Mouse (Mus musculus): ENCODE data around the gene Ptk7. TPM values are rescaled to one million over a fixed set of nuclear protein-coding genes. Genes with fewer than 3 reads are reported as not detected.

Gene Ptk7
- polyA plus RNA-seq, 1 experiment from 2014 or later: 25.9 TPM

DNA sequence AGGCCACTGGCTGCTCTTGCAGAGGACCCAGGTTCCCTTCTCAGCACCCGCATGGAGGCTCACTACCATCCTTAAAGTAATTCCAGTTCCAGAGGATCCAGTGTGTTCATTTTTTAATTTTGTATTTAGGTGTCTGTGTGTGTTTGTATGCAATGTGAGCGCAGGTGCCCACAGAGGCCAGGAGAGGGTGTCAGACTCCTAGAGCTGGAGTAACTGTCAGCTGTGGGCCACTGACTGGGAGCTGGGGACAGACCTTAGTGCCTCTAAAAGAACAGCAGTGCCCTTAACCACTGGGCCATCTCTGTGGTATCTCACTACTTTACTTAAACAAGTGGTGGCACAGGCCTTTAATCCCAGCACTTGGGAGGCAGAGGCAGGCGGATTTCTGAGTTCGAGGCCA, 26.1 kb downstream of the Ptk7 start:
- H3K4me2 ChIP-seq (ENCODE audit: low read length): no peak overlapping the region
- H3K4me1 ChIP-seq (ENCODE audit: control insufficient read depth, insufficient read depth, low read depth, low read length): peaks cover 7% of the 10 kb centered on the region; the same call in 1 of the 2 replicates
- no peaks in the 10 kb centered on the region for H3K9me3 ChIP-seq (ENCODE audit: control insufficient read depth, low read length)
- no peak overlapping the region for H3K9ac ChIP-seq (ENCODE audit: low read depth, low read length)
- no peak for ATAC-seq
- no peak overlapping the region for H3K4me3 ChIP-seq (ENCODE audit: low read length)
- 97% methylated on average over 4 of the region's 4 CpGs for WGBS
- no peak overlapping the region for H3K27ac ChIP-seq (ENCODE audit: low read depth, low read length)
- no peaks in the 10 kb centered on the region for H3K27me3 ChIP-seq (replicated peaks; ENCODE audit: control insufficient read depth, insufficient read depth, low read length)
- H3K36me3 ChIP-seq (ENCODE audit: control insufficient read depth, insufficient read depth, low read length): no peaks in the 10 kb centered on the region

DNA sequence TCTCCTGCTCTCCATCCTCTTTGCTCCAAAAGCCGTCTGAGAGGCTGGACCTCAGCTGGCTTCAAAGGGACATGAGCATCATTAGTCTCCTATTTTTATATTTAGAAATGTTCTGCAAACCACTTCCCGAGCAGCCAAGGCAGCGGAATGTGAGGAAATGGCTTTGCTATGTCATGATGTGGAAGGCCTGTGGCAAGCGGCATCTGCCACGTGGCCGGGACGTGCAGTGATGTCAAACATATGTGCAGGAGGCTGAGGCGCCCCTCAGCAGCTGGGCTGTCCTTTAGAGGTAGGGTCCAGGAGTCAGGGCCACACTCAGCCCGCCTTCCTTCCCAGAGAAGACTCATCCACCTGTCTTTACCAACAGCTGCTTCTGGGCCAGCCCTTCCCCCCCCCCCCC, 27.1 kb downstream of the Ptk7 start:
- 81% methylated on average over 9 of the region's 9 CpGs for WGBS
- H3K27ac ChIP-seq (ENCODE audit: low read depth, low read length): no peak overlapping the region
- no peak overlapping the region for H3K4me2 ChIP-seq (ENCODE audit: low read length)
- H3K9ac ChIP-seq (ENCODE audit: low read depth, low read length): no peak overlapping the region
- peaks cover 7% of the 10 kb centered on the region; the same call in 1 of the 2 replicates for H3K4me1 ChIP-seq (ENCODE audit: control insufficient read depth, insufficient read depth, low read depth, low read length)
- no peaks in the 10 kb centered on the region for H3K27me3 ChIP-seq (replicated peaks; ENCODE audit: control insufficient read depth, insufficient read depth, low read length)
- H3K9me3 ChIP-seq (ENCODE audit: control insufficient read depth, low read length): no peaks in the 10 kb centered on the region
- 0 out of 2 replicates have a peak, but pooled peaks cover 2% of the 10 kb centered on the region for H3K36me3 ChIP-seq (ENCODE audit: control insufficient read depth, insufficient read depth, low read length)
- no peak for ATAC-seq
- H3K4me3 ChIP-seq (ENCODE audit: low read length): no peak overlapping the region

DNA sequence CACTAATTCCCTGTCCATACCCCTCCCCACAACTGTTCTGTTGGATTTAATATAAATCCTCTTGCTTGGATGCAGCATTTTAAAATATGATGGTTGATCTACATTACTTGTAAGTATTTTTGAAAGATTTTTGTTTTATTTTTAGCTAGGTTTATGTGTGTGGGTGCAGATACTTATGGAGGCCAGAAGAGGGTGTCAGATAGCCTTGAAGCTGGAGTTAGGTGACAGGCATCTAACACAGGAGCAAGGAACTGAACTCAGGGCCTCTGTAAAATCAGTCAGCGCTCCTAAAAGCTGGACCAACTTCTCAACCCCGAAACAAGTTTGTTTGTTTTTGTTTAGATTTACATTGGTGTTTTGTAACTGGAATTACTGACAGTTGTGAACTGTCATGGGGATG, 28.7 kb downstream of the Ptk7 start:
- Histone ChIP-seq H3K27me3 (replicated peaks; ENCODE audit: control insufficient read depth, insufficient read depth, low read length) (no peaks in the 10 kb centered on the region), H3K4me1 (ENCODE audit: control insufficient read depth, insufficient read depth, low read depth, low read length) (peaks cover 7% of the 10 kb centered on the region; the same call in 1 of the 2 replicates), H3K9ac (ENCODE audit: low read depth, low read length) (no peak overlapping the region), H3K9me3 (ENCODE audit: control insufficient read depth, low read length) (no peaks in the 10 kb centered on the region), H3K27ac (ENCODE audit: low read depth, low read length) (no peak overlapping the region), H3K4me2 (ENCODE audit: low read length) (no peak overlapping the region), H3K36me3 (ENCODE audit: control insufficient read depth, insufficient read depth, low read length) (0 out of 2 replicates have a peak, but pooled peaks cover 4% of the 10 kb centered on the region), H3K4me3 (ENCODE audit: low read length) (no peak overlapping the region)
- ATAC-seq: no peak
- WGBS: 93% methylated on average over 2 of the region's 2 CpGs

DNA sequence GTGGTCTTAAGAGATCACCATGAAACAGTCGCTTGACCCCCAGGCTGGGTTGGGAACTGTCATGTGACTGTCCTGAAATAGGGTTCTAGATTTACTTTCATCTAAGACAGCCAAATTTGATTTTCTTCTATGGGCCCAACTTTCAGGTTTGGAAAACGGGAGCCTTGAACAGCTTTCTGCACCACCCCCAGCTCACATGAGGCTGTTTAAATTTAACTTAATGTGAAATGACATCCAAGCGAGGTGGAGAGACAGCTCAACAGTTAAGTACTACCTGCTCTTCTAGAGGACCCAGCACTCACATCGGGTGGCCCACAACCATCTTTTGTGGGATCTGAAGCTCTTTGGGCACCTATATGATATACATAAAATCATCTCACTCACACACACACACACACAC, 30.3 kb downstream of the Ptk7 start:
- H3K9ac ChIP-seq (ENCODE audit: low read depth, low read length): no peak overlapping the region
- no peaks in the 10 kb centered on the region for H3K9me3 ChIP-seq (ENCODE audit: control insufficient read depth, low read length)
- H3K36me3 ChIP-seq (ENCODE audit: control insufficient read depth, insufficient read depth, low read length): 0 out of 2 replicates have a peak, but pooled peaks cover 4% of the 10 kb centered on the region
- WGBS: 82% methylated on average over 4 of the region's 4 CpGs
- no peaks in the 10 kb centered on the region for H3K4me1 ChIP-seq (ENCODE audit: control insufficient read depth, insufficient read depth, low read depth, low read length)
- no peak overlapping the region for H3K4me3 ChIP-seq (ENCODE audit: low read length)
- H3K27ac ChIP-seq (ENCODE audit: low read depth, low read length): no peak overlapping the region
- H3K27me3 ChIP-seq (replicated peaks; ENCODE audit: control insufficient read depth, insufficient read depth, low read length): no peaks in the 10 kb centered on the region
- no peak overlapping the region for H3K4me2 ChIP-seq (ENCODE audit: low read length)
- no peak for ATAC-seq

DNA sequence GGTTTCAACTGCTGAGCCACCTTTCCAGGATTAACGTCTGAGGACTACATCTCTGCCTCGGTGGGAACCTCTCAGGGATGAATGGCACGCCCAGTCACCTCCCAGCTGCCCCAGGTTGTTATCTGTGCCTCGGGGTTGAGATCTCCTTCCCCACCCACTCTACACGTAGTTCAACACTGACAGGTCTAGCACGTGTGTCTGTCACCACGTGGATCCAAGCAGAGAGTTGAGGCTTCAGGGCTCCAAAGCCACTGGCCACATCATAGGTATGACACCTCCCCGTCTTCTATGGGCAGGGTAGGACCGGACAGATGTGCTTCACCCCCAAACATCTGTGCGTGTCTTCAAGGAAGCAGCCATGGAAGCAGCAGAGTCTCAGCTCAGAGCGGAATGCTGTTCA, 31.3 kb downstream of the Ptk7 start:
- Histone ChIP-seq H3K4me1 (ENCODE audit: control insufficient read depth, insufficient read depth, low read depth, low read length) (peaks cover 3% of the 10 kb centered on the region), H3K4me2 (ENCODE audit: low read length) (no peak overlapping the region), H3K27ac (ENCODE audit: low read depth, low read length) (no peak overlapping the region), H3K9me3 (ENCODE audit: control insufficient read depth, low read length) (no peaks in the 10 kb centered on the region), H3K9ac (ENCODE audit: low read depth, low read length) (no peak overlapping the region), H3K36me3 (ENCODE audit: control insufficient read depth, insufficient read depth, low read length) (0 out of 2 replicates have a peak, but pooled peaks cover 4% of the 10 kb centered on the region), H3K27me3 (replicated peaks; ENCODE audit: control insufficient read depth, insufficient read depth, low read length) (no peaks in the 10 kb centered on the region), H3K4me3 (ENCODE audit: low read length) (no peak overlapping the region)
- ATAC-seq: no peak
- 95% methylated on average over 11 of the region's 11 CpGs for WGBS

DNA sequence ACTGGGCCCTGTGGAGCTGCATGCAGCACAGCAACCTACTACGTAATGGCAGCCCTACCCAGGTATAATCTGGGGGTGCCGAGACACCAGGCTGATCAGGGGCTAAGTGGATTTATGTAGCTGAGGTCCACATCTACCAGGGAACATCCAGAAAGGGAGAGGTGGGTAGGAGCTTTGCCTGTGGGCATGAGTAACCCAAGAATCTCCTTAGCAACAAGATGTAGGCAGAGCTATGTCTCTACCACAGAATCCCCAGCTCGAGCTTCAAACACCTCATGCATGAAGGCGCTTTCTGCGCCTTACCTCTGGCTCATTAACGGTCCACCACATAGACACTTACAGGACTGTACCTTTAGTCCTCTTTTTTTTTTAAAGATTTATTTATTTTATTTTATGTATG, 34.0 kb downstream of the Ptk7 start:
- Histone ChIP-seq H3K4me1 (ENCODE audit: control insufficient read depth, insufficient read depth, low read depth, low read length) (peaks cover 4% of the 10 kb centered on the region), H3K36me3 (ENCODE audit: control insufficient read depth, insufficient read depth, low read length) (0 out of 2 replicates have a peak, but pooled peaks cover 4% of the 10 kb centered on the region), H3K9me3 (ENCODE audit: control insufficient read depth, low read length) (no peaks in the 10 kb centered on the region), H3K27ac (ENCODE audit: low read depth, low read length) (no peak overlapping the region), H3K4me2 (ENCODE audit: low read length) (no peak overlapping the region), H3K27me3 (replicated peaks; ENCODE audit: control insufficient read depth, insufficient read depth, low read length) (no peaks in the 10 kb centered on the region), H3K4me3 (ENCODE audit: low read length) (no peak overlapping the region), H3K9ac (ENCODE audit: low read depth, low read length) (no peak overlapping the region)
- 78% methylated on average over 6 of the region's 6 CpGs for WGBS
- ATAC-seq: no peak; the same call in 1 of the 2 replicates

DNA sequence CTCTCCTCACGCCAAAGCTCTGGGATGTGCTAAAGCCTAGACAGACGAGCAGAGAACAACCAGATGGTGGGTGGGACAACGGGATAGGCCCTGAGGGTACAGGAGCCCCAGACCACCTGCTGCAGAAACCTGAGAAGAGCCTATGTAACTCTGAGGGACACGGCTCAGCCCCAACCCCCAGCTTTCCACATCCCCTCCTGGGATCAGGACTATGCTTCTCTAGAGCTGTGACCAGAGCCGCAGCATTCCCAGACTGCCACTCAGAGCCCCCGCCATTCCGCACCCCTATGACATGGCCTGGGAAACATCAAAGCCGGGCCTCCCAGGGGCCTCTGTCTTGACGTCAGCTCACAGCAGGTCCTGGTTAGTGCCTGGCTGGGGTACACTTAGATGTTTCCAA, 34.7 kb downstream of the Ptk7 start:
- 49% methylated on average over 9 of the region's 9 CpGs for WGBS
- no peak for ATAC-seq
- no peak overlapping the region for H3K9ac ChIP-seq (ENCODE audit: low read depth, low read length)
- H3K4me2 ChIP-seq (ENCODE audit: low read length): no peak overlapping the region
- H3K4me1 ChIP-seq (ENCODE audit: control insufficient read depth, insufficient read depth, low read depth, low read length): peaks cover 4% of the 10 kb centered on the region
- H3K36me3 ChIP-seq (ENCODE audit: control insufficient read depth, insufficient read depth, low read length): peaks cover 9% of the 10 kb centered on the region; the same call in 1 of the 2 replicates
- no peak overlapping the region for H3K4me3 ChIP-seq (ENCODE audit: low read length)
- H3K27ac ChIP-seq (ENCODE audit: low read depth, low read length): no peak overlapping the region
- H3K9me3 ChIP-seq (ENCODE audit: control insufficient read depth, low read length): no peaks in the 10 kb centered on the region
- H3K27me3 ChIP-seq (replicated peaks; ENCODE audit: control insufficient read depth, insufficient read depth, low read length): no peaks in the 10 kb centered on the region

DNA sequence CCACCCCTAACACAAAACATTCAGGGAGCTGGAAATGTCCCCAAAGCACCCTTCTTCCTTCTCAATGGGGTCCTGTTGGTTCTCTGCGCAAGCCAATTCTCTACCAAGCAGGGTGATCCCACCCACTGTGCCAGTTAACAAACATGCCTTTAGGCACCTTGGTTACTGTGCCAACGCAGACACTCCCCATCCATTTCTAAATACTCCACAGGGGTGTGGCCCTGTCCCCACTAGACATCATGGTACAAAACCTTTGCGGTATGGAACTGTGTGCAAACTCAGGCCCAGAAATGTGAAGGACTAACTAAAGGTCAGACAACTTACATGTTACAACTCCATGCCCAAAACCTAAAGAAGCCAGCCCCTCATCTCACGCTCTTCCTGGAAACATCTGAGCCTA, 36.2 kb downstream of the Ptk7 start:
- Histone ChIP-seq H3K27me3 (replicated peaks; ENCODE audit: control insufficient read depth, insufficient read depth, low read length) (no peaks in the 10 kb centered on the region), H3K4me2 (ENCODE audit: low read length) (no peak overlapping the region), H3K36me3 (ENCODE audit: control insufficient read depth, insufficient read depth, low read length) (peaks cover 13% of the 10 kb centered on the region; the same call in 1 of the 2 replicates), H3K9ac (ENCODE audit: low read depth, low read length) (no peak overlapping the region), H3K4me1 (ENCODE audit: control insufficient read depth, insufficient read depth, low read depth, low read length) (peaks cover 4% of the 10 kb centered on the region), H3K4me3 (ENCODE audit: low read length) (no peak overlapping the region), H3K27ac (ENCODE audit: low read depth, low read length) (no peak overlapping the region), H3K9me3 (ENCODE audit: control insufficient read depth, low read length) (no peaks in the 10 kb centered on the region)
- no peak for ATAC-seq
- 79% methylated on average over 4 of the region's 4 CpGs for WGBS

DNA sequence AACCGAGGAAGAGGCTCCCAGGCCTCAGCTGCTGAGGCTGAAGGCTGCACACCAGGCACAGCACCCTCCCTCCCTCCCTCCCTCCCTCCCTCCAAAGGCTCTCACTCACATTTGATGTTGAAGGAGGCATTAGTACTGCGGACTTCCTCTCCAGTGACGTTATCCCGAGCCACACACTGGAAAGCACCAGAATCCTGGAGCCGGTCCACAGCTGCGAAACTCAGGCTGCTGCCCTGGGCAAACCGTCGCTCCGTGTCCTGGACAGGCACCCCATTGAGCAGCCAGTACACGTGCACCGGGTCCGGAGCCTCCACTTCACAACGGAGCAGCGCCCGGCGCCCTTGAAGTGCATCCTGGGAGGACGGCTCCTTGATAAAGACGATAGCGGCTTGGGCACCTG, 37.9 kb downstream of the Ptk7 start:
- WGBS: 74% methylated on average over 19 of the region's 19 CpGs
- H3K27me3 ChIP-seq (replicated peaks; ENCODE audit: control insufficient read depth, insufficient read depth, low read length): no peaks in the 10 kb centered on the region
- no peak overlapping the region for H3K27ac ChIP-seq (ENCODE audit: low read depth, low read length)
- no peak overlapping the region for H3K4me3 ChIP-seq (ENCODE audit: low read length)
- no peak for ATAC-seq
- peaks cover 4% of the 10 kb centered on the region for H3K4me1 ChIP-seq (ENCODE audit: control insufficient read depth, insufficient read depth, low read depth, low read length)
- H3K4me2 ChIP-seq (ENCODE audit: low read length): no peak overlapping the region
- H3K9me3 ChIP-seq (ENCODE audit: control insufficient read depth, low read length): no peaks in the 10 kb centered on the region
- H3K36me3 ChIP-seq (ENCODE audit: control insufficient read depth, insufficient read depth, low read length): peaks cover 14% of the 10 kb centered on the region
- no peak overlapping the region for H3K9ac ChIP-seq (ENCODE audit: low read depth, low read length)

DNA sequence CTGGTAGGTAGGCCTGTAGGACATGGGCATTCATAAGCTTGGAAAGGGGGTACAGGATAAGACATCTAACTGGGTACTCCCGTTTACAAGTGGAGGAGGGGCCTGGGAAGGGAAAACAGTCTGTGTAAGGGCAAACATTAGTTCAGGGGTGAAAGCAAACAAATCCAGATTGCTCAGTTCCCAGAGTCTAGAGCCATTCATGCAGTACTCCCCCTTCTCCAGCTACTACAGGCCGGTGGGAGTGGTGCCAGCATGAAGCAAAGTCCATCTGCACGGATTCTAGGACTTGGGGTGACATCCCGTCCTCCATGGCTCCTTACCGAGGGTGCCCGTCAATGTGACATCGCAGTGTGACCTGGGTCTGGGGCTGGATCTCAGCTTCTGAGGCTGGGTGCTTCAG, 38.9 kb downstream of the Ptk7 start:
- H3K4me3 ChIP-seq (ENCODE audit: low read length): no peak overlapping the region
- no peaks in the 10 kb centered on the region for H3K9me3 ChIP-seq (ENCODE audit: control insufficient read depth, low read length)
- no peak overlapping the region for H3K4me2 ChIP-seq (ENCODE audit: low read length)
- 92% methylated on average over 7 of the region's 7 CpGs for WGBS
- no peaks in the 10 kb centered on the region for H3K27me3 ChIP-seq (replicated peaks; ENCODE audit: control insufficient read depth, insufficient read depth, low read length)
- H3K27ac ChIP-seq (ENCODE audit: low read depth, low read length): no peak overlapping the region
- no peak for ATAC-seq
- peaks cover 4% of the 10 kb centered on the region for H3K4me1 ChIP-seq (ENCODE audit: control insufficient read depth, insufficient read depth, low read depth, low read length)
- no peak overlapping the region for H3K9ac ChIP-seq (ENCODE audit: low read depth, low read length)
- H3K36me3 ChIP-seq (ENCODE audit: control insufficient read depth, insufficient read depth, low read length): peaks cover 18% of the 10 kb centered on the region
